Mouse (Mus musculus): ENCODE results near the gene Hist1h3g. TPM values are rescaled to one million over a fixed set of nuclear protein-coding genes. Genes with fewer than 3 reads are reported as not detected.
A peak's percentile ranks its signal among the peaks of the same experiment; 100 is the strongest.

Hist1h3g gene
- polyA plus RNA-seq, 1 experiment = 496 TPM

DNA sequence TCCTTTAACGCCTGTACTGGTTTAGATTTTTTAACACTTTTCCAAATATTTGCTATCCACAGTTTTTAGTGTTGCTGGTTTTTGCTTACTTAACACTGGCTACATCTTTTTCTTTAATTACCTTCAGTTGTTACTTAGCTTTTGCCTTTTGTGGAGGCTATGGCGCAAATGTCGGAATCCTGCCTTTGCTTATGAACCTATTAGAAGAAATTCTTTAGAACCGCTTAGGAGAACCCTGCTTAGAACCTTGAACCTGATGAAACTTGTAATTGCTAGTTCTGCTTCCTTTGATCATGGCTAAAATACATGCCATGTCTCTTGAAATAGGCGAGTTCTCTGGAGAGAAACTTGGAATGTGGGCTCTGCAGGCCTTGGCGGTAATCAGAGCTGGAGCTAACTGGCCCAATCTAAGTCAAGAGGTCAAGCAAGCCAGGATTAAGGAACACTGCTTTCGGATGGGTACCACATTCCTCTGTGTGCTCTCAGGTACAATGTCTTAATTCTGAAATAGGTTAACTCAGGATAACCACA lies 41.2 kb downstream of the Hist1h3g start:
- Histone ChIP-seq H3K36me3 (ENCODE audit: control insufficient read depth, insufficient read depth, low read length) (no peaks in the 10 kb centered on the region), H3K4me1 (replicated peaks; ENCODE audit: control insufficient read depth, insufficient read depth, low read length) (peaks cover 3% of the 10 kb centered on the region), H3K4me3 (ENCODE audit: control insufficient read depth, insufficient read depth, low read length) (no peak overlapping the region), H3K27me3 (ENCODE audit: control insufficient read depth, insufficient read depth, low read length) (no peaks in the 10 kb centered on the region), H3K27ac (ENCODE audit: control insufficient read depth, insufficient read depth, low read length) (no peak overlapping the region; the same call in 1 of the 2 replicates)
- TF ChIP-seq CTCF (IDR thresholded peaks at IDR 0.05; ENCODE audit: borderline replicate concordance, control insufficient read depth, extremely low read depth, insufficient read depth, low read length, poor library complexity) = no peak
- no peak for TF ChIP-seq POLR2A (IDR thresholded peaks at IDR 0.05; ENCODE audit: control insufficient read depth, extremely low read depth, insufficient read depth, low read length, poor library complexity)
- no peak for DNase-seq
- WGBS = 53% methylated on average over 7 of the region's 7 CpGs

- Histone ChIP-seq H3K4me1 (replicated peaks; ENCODE audit: control insufficient read depth, insufficient read depth, low read length) (peaks cover 6% of the 10 kb centered on the region), H3K4me3 (ENCODE audit: control insufficient read depth, insufficient read depth, low read length) (no peak overlapping the region), H3K27me3 (ENCODE audit: control insufficient read depth, insufficient read depth, low read length) (no peaks in the 10 kb centered on the region), H3K27ac (ENCODE audit: control insufficient read depth, insufficient read depth, low read length) (no peak overlapping the region; the same call in 1 of the 2 replicates), H3K36me3 (ENCODE audit: control insufficient read depth, insufficient read depth, low read length) (no peaks in the 10 kb centered on the region)
- no peak for DNase-seq
- 69% methylated on average over 6 of the region's 6 CpGs for WGBS
- no peak for TF ChIP-seq POLR2A (IDR thresholded peaks at IDR 0.05; ENCODE audit: control insufficient read depth, extremely low read depth, insufficient read depth, low read length, poor library complexity)
- no peak for TF ChIP-seq CTCF (IDR thresholded peaks at IDR 0.05; ENCODE audit: borderline replicate concordance, control insufficient read depth, extremely low read depth, insufficient read depth, low read length, poor library complexity)
Measured at GRCm38 (mm10) chr13:23576906-23577639, 41.9 kb downstream of the Hist1h3g start.

GRCm38 (mm10) chr13:23577835-23578234 lies 42.6 kb downstream of the Hist1h3g start:
- DNase-seq = no peak
- TF ChIP-seq POLR2A (IDR thresholded peaks at IDR 0.05; ENCODE audit: control insufficient read depth, extremely low read depth, insufficient read depth, low read length, poor library complexity) (no peak), CTCF (IDR thresholded peaks at IDR 0.05; ENCODE audit: borderline replicate concordance, control insufficient read depth, extremely low read depth, insufficient read depth, low read length, poor library complexity) (no peak)
- 95% methylated on average over 1 of the region's 1 CpGs for WGBS
- no peaks in the 10 kb centered on the region for H3K36me3 ChIP-seq (ENCODE audit: control insufficient read depth, insufficient read depth, low read length)
- H3K4me3 ChIP-seq (ENCODE audit: control insufficient read depth, insufficient read depth, low read length) = no peak overlapping the region
- H3K4me1 ChIP-seq (replicated peaks; ENCODE audit: control insufficient read depth, insufficient read depth, low read length) = peaks cover 8% of the 10 kb centered on the region
- no peaks in the 10 kb centered on the region for H3K27me3 ChIP-seq (ENCODE audit: control insufficient read depth, insufficient read depth, low read length)
- no peak overlapping the region for H3K27ac ChIP-seq (ENCODE audit: control insufficient read depth, insufficient read depth, low read length)

GRCm38 (mm10) chr13:23581408-23582218 lies 46.4 kb downstream of the Hist1h3g start, which contains the start of gene Hist1h4d:
Hist1h4d (plus strand) TSS chr13:23581598.
- peak within 1 kb of the TSS; percentile 73 for H3K27ac ChIP-seq (ENCODE audit: control insufficient read depth, insufficient read depth, low read length)
- peak; percentile 95 for DNase-seq
- WGBS = under 1% methylated on average over 43 of the region's 43 CpGs
- H3K36me3 ChIP-seq (ENCODE audit: control insufficient read depth, insufficient read depth, low read length) = no peaks in the 10 kb centered on the region
- H3K27me3 ChIP-seq (ENCODE audit: control insufficient read depth, insufficient read depth, low read length) = no peaks in the 10 kb centered on the region
- H3K4me1 ChIP-seq (replicated peaks; ENCODE audit: control insufficient read depth, insufficient read depth, low read length) = peaks cover 10% of the 10 kb centered on the region
- TF ChIP-seq POLR2A (IDR thresholded peaks at IDR 0.05; ENCODE audit: control insufficient read depth, extremely low read depth, insufficient read depth, low read length, poor library complexity) = peak; percentile 98
- TF ChIP-seq CTCF (IDR thresholded peaks at IDR 0.05; ENCODE audit: borderline replicate concordance, control insufficient read depth, extremely low read depth, insufficient read depth, low read length, poor library complexity) = no peak
- H3K4me3 ChIP-seq (ENCODE audit: control insufficient read depth, insufficient read depth, low read length) = peak within 1 kb of the TSS; percentile 49

GRCm38 (mm10) chr13:23582219-23583056 lies 47.2 kb downstream of the Hist1h3g start:
- no peak for TF ChIP-seq POLR2A (IDR thresholded peaks at IDR 0.05; ENCODE audit: control insufficient read depth, extremely low read depth, insufficient read depth, low read length, poor library complexity)
- no peak for TF ChIP-seq CTCF (IDR thresholded peaks at IDR 0.05; ENCODE audit: borderline replicate concordance, control insufficient read depth, extremely low read depth, insufficient read depth, low read length, poor library complexity)
- Histone ChIP-seq H3K36me3 (ENCODE audit: control insufficient read depth, insufficient read depth, low read length) (no peaks in the 10 kb centered on the region), H3K4me1 (replicated peaks; ENCODE audit: control insufficient read depth, insufficient read depth, low read length) (peaks cover 11% of the 10 kb centered on the region), H3K4me3 (ENCODE audit: control insufficient read depth, insufficient read depth, low read length) (no peak overlapping the region), H3K27me3 (ENCODE audit: control insufficient read depth, insufficient read depth, low read length) (no peaks in the 10 kb centered on the region), H3K27ac (ENCODE audit: control insufficient read depth, insufficient read depth, low read length) (peak overlapping the region; percentile 69)
- 31% methylated on average over 6 of the region's 6 CpGs for WGBS
- DNase-seq = no peak
